Mouse (Mus musculus) neutrophil, adult 5-6 weeks (primary cell): ENCODE measurements around the gene Stk10. TPM values are rescaled to one million over a fixed set of nuclear protein-coding genes. Genes with fewer than 3 reads are reported as not detected.

Experiments used
- ATAC-seq: fragments of 151-379, 151-347 bp; 2 replicates; pipeline ENCODE4 v1.8.0; 2017; ENCODE audit warnings: mild to moderate bottlenecking, moderate TSS enrichment; ENCODE audit not compliant: insufficient number of reproducible peaks, poor library complexity, low FRiP score, severe bottlenecking; ENCODE audit errors: extremely low read depth
- total RNA-seq: library from RNA; stranded (forward); fragments of 200-1000 nt; gene quantifications from 2 replicates; pipeline ENCODE4 v1.2.3, GENCODE M21; 2017

The Stk10 gene
- total RNA-seq, 1 experiment from 2014 or later: 193 TPM

DNA sequence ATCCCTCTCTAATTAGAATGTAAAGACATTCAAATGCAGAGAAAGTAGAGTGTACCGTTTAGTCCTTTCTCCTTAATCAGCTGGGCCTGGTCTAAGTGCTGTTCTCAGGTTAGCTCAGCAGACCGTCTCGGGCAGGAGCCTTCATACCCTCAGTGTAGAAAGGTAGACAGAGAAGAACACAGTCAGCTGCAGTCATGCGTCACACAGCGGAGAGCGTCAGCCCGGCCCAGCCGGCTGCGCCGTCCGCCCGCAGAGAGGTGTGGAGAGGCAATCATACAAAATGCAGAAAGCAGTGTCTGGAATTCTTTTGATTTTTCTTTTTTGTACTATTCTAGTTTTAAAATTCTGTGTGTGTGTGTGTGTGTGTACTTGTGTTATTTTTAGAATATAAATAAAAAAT lies 12.5 kb downstream of the Stk10 start:
- no peak for ATAC-seq

DNA sequence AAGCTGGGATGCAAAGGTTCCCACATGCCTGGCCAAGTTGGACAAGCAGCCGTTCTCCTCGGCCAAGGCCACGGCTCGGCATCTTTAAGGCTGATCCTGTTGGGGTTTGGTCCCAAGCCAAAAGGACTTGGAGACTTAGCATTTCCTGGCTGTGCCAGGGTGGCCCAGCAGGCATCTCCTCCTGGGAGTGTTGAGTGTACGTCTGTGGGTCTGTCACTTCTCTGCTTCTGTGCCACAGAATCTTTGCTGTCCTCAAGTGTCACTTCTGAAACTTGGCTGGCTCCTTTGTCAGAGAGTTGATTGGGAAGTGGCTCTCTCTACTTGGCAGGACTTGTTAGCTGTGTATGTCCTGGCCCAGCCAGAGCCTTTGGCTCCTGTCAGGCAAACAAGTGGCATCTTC lies 13.4 kb downstream of the Stk10 start:
- no peak for ATAC-seq

DNA sequence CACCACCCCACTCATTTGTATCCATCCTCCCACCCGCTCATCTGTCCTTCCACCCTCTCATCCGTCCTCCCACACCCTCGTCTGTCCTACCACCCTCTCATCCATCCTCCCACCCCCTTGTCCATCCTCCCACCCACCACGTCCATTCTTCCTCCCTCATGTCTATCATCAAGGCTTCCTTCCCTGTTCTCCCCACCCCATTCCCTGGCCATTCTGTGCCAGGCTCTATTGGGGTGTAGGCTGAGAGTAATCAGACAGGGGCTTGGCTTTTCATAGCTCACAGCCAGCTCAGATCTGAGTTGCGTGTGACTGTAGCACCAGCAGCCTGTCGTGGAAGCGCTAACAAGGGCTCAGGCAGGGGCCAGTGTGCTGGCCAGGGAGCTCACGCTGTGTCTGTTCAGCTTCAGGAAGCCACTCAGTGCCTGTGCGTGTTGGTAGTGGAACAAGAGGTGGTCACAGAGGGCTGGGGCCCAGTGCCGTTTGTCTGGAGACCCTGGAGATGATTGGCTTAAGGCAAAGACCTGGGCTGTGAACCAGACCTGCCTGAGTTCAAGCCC lies 14.4 kb downstream of the Stk10 start:
- ATAC-seq: no peak

- no peak for ATAC-seq
Observed at GRCm38 (mm10) chr11:32548240-32548639, 15.1 kb downstream of the Stk10 start.

DNA sequence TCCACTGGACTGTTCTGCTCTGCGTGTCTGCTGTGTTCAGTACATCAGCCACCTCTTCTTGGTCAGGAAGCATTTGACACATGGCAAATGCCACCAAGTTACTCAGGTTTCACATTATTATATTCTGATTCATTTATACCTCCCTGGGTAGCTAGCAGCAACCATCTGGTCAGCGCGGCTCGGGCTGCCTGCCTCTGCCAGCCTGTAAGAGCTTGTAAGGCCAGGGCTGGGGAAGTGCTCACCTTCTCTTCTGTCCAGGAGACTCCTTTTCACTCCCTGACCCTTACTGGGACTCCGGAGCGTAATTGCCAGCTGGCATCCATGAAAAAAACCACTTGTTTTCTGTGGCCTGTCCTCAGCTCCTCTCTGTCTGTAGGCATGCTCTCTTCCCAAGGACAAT lies 16.1 kb downstream of the Stk10 start:
- no peak for ATAC-seq

DNA sequence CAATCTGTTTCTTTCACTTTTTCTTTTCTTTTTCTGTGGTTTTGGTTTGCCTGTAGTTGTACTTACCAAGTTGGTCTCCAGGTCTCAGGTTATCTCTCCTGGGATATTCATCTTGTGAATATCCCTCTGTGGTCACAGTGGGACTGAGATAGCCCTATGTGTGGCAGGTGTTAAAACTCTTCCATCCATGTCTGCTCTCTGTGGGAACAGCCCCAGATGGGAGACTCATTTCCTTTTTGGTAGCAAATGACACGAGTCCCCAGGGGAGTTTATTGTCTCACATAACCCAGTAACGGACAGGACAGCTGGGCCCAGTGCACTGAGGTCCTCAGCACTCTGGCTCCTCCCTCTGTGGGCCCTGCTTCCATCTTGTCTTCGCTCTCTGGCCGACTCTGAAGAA lies 17.0 kb downstream of the Stk10 start:
- no peak for ATAC-seq

DNA sequence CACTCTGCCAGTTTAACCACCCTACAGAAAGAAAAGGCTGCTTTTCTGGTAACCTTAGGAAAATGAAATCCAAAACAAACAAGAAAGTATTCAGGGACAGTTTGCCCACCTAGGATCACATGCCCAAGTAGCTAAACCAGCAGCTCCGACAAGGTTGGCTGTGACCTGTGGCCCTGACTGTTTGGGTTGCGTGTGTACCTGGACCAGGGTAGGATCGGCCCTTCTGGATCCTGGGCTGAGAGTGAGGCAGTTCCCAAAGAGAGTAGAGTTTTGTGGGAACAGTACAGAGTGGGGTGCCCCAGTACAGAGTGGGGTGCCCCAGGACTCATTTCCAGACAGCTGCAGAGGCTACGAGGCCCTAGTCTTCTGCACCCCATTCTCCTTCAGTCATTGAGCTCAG lies 18.0 kb downstream of the Stk10 start:
- no peak for ATAC-seq

DNA sequence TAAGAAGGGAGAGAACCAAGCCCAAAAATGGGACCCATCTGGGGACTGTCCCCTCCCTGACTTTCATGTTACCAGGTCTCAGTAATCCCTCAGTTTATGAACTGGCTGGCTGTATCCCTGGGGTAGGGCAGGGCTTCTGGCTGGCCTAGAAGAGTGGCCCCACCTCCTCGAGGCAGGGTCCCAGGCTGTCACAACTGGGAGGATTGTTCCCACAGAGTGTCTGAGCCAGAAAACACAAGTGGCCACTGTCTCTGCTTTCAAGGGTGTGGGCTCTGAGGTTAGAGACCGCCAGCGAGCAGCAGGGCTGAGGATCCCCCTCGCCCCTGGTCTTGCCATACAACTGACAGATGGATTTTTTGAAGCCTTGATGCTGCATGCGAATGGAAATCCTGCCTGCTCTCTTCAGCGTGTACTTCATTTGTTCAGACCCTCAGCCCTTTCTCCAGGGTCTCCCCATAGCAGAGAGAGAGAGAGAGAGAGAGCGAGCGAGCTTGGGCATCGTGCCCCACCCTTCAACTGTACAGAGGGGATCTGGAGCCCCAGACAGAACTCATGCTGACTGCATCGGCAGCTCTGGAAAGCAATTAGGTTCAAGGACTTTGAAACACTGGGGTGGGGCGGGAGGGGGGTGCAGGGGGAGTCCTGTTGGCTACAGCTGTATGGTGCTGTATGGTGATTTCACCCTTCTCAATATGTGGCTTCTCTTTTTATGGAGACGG lies 18.6 kb downstream of the Stk10 start:
- no peak for ATAC-seq

DNA sequence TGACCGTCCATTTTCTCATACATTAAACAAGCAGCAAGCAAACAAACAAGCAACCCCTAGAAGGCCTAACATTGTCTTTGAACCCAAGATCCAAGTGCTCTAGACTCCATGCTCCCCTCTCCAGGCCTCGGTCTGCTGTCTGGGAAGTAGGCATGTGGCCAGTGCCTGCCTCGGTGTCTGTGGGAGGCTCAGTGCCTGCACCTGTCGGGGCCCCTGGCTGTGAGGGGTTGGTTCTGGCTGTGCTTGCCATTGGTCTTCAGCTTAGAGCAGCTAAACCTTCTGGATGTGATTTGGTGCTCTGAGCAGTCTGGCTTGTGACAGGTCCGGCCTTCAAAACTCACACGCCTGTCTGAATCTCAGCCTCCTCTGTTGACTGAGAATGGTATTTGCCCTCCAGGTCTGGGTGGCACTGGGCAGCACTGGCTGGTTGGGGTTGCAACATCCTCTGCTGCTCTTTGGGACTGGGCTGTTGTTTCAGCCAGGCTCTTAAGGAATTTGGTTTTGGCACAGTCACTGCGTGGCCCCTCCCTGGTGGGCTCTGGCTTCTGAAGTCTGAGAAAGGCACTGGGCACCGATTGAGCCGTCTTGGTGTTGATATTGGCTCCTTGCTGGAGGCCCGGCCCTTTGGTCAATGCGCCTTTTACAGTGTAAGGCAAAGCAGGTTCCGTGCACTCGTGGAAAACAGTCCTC lies 19.4 kb downstream of the Stk10 start:
- ATAC-seq: no peak

- peak; percentile 62; the same call in 1 of the 2 replicates for ATAC-seq
Observed at GRCm38 (mm10) chr11:32553311-32554140, 20.4 kb downstream of the Stk10 start.

- ATAC-seq: peak; percentile 10; the same call in 1 of the 2 replicates
Observed at GRCm38 (mm10) chr11:32554141-32555091, 21.3 kb downstream of the Stk10 start.

DNA sequence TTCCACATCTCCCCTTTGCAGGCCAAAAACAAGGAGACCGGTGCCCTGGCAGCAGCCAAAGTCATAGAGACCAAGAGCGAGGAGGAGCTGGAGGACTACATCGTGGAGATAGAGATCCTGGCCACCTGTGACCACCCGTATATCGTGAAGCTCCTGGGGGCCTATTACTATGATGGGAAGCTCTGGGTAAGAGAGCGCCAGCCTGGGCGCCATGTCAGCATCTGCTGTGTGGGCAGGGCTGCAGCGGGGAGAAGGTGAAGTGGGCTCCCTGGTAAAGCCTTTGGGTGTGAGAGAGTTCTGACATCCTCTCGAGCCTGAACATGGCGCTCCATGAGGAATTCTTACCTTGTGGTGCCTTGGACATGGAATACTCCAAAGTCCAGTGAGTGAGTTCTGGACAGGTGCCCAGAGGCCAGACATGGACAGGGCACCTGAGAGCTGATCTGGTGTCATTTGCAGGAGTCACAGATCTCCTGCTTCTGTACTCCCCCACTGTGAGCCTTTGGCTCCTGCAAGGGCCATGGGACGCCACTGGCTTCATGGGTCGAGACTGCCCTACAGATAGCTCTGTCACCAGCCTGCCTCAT lies 22.1 kb downstream of the Stk10 start:
- no peak for ATAC-seq

DNA sequence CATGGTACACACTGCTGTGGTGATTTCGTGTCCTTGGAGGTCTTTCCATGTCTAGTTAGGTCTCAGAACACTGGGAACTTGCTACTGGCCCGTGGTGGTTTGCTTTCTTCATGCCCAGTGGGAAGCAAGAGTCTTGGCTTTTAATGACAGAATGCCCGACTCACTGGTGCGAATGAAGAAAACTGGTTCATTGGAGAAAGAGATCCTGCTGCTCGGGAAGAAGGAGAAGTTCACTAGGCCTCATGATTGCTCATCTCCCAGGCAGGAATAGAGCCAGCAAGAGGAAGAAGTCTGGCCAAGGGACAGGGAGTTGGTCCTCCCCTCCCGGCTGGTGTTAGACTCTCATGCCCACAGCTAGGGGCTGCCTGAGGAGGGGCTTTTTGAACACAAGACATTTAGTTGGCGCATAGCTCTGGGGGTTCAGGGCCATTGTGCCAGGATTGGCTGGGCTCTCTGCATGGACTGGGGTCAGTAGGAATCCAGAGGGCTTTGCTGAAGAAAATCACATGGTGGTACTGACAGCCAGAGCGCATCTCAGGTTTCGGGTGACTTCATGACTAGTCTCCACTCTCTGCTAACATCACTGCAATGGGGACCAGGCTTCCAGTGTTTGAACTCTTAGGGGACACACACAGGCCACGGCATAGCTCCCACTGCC lies 23.4 kb downstream of the Stk10 start:
- ATAC-seq: no peak

DNA sequence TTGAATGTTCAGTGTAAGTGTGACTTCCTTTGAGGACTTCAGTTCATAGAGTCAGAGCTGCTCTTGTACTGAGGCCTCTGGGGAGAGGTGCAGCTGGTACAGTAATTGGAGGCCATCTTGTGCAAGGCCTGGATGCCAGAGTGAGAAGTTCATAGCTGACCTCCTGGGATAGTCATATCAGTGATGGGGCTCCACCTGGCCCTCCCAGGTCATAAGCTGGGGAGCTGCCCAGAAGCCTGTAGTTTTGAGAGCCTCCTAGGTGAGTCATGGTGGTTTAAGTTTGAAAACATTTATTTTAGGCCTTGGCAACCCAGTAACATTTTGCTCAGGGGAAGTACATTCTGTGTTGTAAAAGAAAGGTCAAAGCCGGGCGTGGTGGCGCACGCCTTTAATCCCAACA lies 24.9 kb downstream of the Stk10 start:
- peak; percentile 20; the same call in 1 of the 2 replicates for ATAC-seq

- ATAC-seq: no peak
Observed at GRCm38 (mm10) chr11:32558677-32559076, 25.6 kb downstream of the Stk10 start.

DNA sequence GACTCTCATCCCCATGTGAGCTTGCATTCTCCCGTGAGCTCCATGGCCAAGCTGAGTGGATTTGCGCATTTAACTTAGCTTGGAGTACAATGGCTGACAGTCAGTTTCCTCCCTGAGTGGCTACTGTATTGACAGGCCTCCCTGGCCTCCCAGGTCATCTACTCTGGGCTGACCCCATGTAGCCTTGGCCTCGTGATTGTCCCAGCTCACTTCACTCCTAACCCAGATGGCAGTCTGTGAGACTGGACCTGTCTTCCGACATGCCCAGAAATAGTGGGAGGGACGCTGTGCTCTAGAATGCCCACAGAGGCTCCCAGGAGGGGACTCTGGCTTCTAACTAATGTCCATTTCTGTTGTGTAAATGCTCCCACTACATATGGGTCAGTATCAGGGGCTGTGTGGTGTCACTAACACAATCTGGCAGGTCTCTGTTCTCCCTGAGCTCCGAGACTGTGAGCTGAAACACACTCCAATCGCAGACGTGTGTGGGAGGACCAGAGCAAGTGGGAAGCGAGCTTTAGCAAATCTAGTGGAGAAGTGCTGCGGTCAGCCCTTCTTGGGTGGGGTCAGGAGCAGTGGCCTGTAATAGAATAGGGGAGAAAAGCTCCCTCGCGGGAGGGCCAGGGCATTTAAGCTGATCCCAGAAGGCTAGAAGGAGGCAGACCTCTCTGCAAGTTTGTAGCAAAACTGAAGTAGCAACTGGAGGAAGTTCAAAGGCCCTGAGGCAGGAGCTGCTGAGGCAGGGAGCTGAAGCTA lies 27.1 kb downstream of the Stk10 start:
- no peak for ATAC-seq
